Mouse (Mus musculus) layer of hippocampus, adult 2 months (tissue): ENCODE measurements at regions not wholly inside any gene's neighbourhood (a gene's known extent, or its start where the extent isn't known, plus 50 kb on each side); places are given as distances from the start of the nearest gene placed in this dataset.

Experiments used
- DNase-seq, 2 experiments: peaks; one replicate each; pipeline ENCODE4 v3.0.0; 2022; ENCODE audit warnings: low spot score in 2 of 2
- H3K27ac ChIP-seq: fragments of 200-600 bp; 2 replicates; pipeline ENCODE4 v1.8.1; 2022
- H3K4me3 ChIP-seq: fragments of 200-600 bp; 2 replicates; pipeline ENCODE4 v1.8.1; 2022; ENCODE audit warnings: mild to moderate bottlenecking
- CTCF ChIP-seq: fragments of 200-600 bp; conservative IDR thresholded peaks from 2 replicates; pipeline ENCODE4 v1.8.1; 2022; ENCODE audit warnings: antibody characterized with exemption, mild to moderate bottlenecking, moderate library complexity

GRCm38 (mm10) chrX:68954687-68955086 is 61.8 kb upstream of the Gm6812 start:
- no peak overlapping the region for H3K27ac ChIP-seq

GRCm38 (mm10) chrX:68953298-68953697 is 60.4 kb upstream of the Gm6812 start:
- Histone ChIP-seq H3K27ac (no peak overlapping the region), H3K4me3 (no peak overlapping the region)
- peak; percentile 14 to 40 for DNase-seq
- TF ChIP-seq CTCF = no peak

More at GRCm38 (mm10) chrX:68954687-68955086, 61.8 kb upstream of the Gm6812 start:
- peak; percentile 60 for TF ChIP-seq CTCF
- DNase-seq = no peak
- no peak overlapping the region for H3K4me3 ChIP-seq

- DNase-seq = no peak
- no peak overlapping the region for H3K4me3 ChIP-seq
- TF ChIP-seq CTCF = peak; percentile 75
- H3K27ac ChIP-seq = no peak overlapping the region
These were observed 57.9 kb upstream of the Gm6812 start for GRCm38 (mm10) chrX:68950730-68951129.

- DNase-seq = no peak
These were observed 52.9 kb upstream of the Gm6812 start for GRCm38 (mm10) chrX:68945741-68946140.

More at GRCm38 (mm10) chrX:68945741-68946140, 52.9 kb upstream of the Gm6812 start:
- TF ChIP-seq CTCF = no peak
- H3K4me3 ChIP-seq = no peak overlapping the region
- H3K27ac ChIP-seq = no peak overlapping the region
